Mouse (Mus musculus) embryo, embryonic 10.5 days (tissue): ENCODE measurements around the gene Dbil5.
A peak's percentile ranks its signal among the peaks of the same experiment; 100 is the strongest.
"Not testable (repeated sequence)": the region's sequence is repeated elsewhere in the genome, so short reads cannot be mapped to it uniquely, and the experiment has no call there.

Source experiments
- DNase-seq: peaks from one replicate; pipeline ENCODE4 v3.0.0-alpha.2; 2015; ENCODE audit warnings: low spot score

The Dbil5 gene

GRCm38 (mm10) chr11:76217390-76217800 lies at the start of gene Dbil5, which contains the start of gene Gemin4:
Gene Dbil5 (plus strand): TSS chr11:76217608.
Gene Gemin4 (minus strand): TSS chr11:76217664.
- peak; percentile 99 for DNase-seq

GRCm38 (mm10) chr11:76168976-76169375 lies 48.4 kb upstream of the Dbil5 start:
- no peak for DNase-seq

DNA sequence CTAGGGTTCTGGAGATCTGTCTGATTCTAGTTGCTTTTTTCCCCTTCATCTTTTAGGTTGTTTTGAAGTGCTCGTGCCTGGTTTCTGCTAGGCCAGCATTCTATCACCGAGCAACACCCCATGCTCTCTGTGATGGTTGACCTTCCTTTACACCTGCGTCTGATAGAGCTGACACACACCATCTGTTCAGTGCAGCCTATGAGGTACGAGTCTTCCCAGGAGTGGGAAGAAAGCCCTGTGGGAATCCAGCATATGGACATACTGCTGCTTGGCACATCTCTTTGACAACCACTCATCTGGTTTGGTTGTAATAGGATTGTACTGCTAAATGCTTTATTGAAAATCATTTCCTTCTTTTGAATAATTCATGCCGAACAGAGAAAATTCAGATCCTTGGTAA lies 47.2 kb upstream of the Dbil5 start:
- no peak for DNase-seq

DNA sequence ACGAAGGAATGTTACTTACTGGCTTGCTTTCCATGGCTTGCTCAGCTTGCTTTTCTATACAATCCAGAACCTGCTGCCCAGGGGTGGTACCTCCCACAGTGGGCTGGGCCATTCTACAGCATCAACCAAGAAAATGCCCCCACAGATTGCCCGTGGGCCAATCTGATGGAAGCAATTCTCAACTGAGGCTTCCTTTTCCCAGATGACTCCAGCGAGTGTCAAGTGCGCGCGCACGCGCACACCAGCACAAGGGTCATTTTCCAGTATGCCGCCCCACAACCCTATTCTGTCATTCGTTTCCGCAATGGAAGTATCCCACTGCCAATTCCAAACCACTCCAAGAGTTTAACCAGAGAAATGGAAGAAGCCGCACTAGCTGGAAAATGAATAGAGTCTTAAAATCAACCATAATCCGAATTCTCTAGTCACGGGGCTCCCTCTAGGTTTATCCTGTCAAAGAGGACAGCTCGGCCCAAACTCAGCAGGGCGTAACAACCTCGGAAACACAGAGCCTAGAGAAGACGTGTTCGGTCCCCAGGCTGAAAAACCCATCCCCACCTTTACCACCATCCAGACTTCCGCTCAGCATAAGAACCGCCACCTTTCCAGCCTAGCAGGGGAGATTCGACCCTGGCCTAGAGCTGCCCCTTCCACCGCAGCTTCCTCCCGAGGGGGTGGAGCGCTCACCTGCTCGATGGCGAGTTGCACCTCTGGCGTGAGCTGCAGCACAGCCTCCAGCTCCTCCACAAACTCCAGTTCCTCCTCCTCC lies 38.5 kb upstream of the Dbil5 start:
- DNase-seq, result peak; percentile 58

DNA sequence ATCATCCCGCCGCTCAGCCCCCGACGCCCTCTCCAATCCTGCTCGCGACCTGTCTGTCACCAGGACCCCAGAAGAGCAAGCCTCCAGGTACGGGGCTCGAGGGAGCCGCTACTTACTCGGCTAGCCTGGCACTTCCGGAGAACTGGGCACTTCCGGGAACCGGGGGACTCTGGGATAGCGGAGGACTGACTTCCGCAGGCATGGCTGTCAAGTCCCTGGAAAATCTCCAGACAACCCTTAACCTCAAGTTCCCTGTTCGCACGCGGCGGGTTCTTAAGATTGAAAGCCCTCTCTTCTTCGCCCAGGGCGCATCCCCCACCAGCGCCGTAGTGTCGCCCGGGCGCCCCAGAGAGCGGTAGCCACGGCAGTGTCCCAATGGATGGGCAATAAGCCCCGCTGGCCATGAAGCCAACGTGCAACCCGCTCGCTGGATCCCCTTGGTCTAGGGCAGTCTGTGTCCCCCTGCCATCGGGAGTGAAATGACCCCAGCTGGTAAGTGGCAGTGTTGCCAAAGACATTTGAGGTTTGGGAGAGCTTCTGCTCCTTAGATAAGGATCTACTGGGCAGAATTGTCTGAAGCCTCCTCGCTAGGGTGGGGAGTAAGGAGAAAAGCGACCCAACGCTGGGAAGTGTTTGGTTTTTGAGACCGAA lies 37.8 kb upstream of the Dbil5 start, which contains the start of the genes Vps53 and Fam57a:
TSS of gene Vps53 (minus strand) at position 153 of the 651 bp plus-strand sequence.
TSS of gene Fam57a (plus strand) at position 177 of the 651 bp plus-strand sequence.
- DNase-seq, result peak; percentile 88

DNA sequence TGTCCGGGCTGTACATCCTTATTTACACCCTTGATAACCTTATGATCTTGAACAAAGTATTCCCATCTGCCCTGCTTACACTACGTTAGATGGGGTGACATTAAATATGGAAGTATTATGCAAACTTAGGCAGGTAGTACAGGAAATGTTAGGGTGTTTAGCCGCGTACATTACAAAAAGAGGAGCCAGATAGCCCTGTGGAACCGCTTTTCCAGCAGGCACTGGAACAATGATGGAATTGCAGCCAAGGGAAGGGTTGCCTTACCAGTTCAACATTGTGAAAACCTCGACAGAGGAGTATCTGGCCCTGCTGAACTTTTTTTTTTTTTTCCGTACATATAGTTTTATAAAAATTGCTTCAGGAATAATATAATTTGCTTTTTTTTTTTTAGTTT lies 37.3 kb upstream of the Dbil5 start:
- no peak for DNase-seq

DNA sequence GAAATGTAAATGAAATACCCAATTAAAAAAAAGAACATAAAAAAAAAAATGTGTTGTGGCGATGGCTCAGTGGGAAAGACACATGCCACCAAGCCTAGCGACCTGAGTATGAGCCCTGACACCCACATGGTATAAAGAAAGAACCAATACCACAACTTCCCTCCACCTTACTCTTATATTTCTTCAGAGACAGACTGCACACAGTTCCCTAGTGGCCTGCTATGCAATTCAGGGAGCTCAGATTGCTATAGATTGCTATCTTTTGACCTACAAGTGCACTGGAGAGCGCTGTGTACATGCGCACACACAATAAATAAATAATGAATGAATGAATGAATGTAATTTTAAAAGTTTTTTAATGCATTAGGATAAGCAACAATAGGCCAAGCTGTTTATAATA lies 33.7 kb upstream of the Dbil5 start:
- DNase-seq, result no peak

- no peak for DNase-seq
Measured at GRCm38 (mm10) chr11:76186908-76187307, 30.5 kb upstream of the Dbil5 start.

DNA sequence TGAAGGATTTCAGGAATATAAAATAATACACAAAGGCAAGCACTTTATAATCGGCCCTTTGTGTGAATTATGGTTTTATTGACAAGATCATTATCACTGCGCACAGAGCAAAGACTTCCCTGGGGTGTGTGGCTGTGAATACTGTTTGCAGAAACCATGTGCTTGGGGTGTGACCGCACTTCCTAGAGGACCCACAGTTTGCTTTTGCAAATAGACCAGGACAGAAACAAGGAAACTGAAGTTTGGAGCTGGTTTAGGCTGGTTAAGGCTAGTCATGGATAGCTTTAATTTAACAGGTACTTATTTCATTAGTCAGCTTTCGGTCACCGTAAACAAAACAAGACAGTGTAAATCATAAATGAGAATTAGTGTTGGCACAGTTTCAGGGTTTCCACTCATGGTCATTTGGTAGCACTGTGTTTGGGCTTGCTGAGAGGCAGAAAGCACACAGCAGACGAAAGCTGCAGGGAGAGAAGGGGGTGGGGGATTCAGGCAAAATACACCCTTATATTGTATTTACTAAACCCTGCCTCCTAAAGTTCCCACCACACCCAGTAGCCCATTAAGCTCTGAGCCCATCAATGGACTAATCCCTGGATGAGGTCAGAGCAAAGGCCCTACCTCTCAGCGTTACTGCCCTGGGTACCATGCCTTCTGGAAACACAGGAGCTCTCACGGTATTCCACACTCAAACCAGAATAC lies 21.0 kb upstream of the Dbil5 start:
- DNase-seq, result no peak

DNA sequence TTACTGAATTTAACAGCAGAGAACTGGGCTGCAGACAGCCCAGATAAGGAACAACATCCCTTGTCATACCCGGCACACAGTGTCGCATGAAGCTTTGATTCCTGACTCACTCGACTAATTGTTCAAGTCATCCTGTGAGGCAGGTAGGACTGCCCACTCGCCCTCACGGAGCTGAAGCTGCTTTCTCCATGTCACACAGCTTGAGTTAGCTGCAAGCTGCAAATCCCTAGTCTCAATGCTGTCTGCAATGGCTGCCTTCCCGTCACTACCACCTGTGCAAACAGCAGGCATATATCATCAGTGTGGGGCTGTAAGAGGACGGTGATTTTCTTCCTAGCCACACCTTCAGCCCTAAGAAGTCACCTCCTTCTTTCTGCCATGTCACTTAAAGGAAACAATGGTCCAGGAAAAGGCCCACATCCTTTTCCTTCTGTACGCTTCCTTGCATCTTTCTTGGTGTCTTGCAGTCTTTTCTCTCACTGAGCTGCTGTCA lies 20.4 kb upstream of the Dbil5 start:
- DNase-seq, result no peak

DNA sequence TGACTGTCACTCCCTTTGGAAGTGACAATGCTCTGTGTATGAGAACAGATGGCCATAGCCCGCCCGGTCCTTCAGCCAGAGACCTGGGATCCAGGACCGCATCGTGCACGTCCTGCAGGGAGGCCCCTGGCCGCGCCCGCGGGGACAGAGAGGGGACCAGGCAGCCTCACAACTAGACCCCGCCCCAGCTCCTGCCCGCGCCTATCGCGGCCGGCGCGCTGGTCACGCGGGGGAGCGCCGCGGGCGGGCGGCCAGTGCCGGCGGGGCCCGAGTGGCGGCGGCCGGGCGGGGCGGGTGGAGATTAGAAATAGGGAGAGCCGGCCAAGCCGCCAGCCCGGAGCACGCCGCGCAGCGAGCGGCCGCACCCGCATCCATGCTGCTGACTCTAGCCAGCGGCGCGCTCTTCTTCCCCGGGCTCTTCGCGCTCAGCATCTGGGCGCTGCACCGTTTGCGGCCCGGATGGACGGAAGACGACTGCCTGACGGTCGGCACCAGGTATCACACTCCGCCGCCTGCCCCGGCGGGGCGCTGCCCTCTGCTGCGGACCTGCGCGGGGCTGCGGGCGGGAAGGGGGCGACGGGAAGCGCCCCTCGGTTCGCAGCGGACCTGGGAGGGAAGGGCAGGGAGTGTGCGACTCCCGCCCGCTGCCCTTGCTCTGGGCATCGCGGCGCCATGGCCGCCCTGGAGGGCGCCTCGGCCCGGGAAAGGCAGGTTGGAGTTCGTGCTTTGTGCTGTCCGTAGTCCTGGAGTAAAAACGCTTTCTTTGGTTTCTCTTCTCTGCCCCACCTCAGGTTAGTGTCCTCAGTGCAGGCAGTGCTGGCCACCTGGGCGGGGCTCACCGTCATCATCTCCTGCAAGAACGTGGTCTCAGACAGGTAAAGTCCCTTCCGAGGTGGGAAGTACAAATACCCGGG lies 15.4 kb upstream of the Dbil5 start:
- peak; percentile 87 for DNase-seq

DNA sequence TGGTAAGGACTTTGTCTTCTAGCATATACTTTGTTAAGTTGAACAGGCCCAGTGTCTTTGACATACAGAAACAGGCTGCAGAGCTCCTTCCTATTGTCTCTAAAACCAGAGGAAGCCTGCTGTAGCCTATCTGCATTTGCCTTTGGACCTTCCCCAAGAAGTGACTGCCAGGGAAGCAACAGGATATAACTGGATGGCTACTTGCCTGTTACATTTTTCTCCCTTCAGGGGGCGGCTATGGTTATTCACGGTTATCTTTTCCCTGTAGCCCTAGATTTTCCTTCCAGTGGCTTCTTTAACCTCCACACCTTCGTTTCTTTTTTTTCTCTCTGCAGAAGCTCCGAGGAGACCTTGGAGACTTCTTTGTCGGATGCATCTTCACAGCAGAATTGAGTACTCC lies 10.6 kb upstream of the Dbil5 start:
- no peak for DNase-seq

- DNase-seq, result no peak
Measured at GRCm38 (mm10) chr11:76210228-76210985, 7.0 kb upstream of the Dbil5 start.

- DNase-seq, result not testable (repeated sequence)
Measured at GRCm38 (mm10) chr11:76211595-76211994, 5.8 kb upstream of the Dbil5 start.

DNA sequence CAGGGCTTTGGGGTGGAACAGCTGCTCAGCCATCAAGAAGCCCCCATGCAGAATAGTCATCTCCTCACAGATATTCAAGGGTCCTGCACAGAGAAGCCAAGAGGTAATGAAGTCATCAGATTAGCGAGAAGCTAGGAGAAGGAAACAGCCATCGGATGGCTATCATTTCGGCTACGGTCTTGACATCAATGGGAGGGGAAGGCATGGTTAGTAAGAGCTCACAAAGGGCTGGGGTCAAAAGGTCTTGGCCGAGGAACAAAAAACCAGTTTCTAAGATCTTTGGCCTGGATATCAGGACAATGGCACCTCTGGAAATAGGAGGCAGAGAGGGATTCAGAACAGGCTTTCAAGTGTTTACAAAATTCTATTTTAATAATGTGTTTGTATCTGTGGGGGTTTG lies 3.6 kb upstream of the Dbil5 start:
- DNase-seq, result peak; percentile 52

- no peak for DNase-seq
Measured at GRCm38 (mm10) chr11:76215011-76215410, 2.4 kb upstream of the Dbil5 start.

GRCm38 (mm10) chr11:76216049-76216540 lies 1.3 kb upstream of the Dbil5 start:
- DNase-seq, result no peak

DNA sequence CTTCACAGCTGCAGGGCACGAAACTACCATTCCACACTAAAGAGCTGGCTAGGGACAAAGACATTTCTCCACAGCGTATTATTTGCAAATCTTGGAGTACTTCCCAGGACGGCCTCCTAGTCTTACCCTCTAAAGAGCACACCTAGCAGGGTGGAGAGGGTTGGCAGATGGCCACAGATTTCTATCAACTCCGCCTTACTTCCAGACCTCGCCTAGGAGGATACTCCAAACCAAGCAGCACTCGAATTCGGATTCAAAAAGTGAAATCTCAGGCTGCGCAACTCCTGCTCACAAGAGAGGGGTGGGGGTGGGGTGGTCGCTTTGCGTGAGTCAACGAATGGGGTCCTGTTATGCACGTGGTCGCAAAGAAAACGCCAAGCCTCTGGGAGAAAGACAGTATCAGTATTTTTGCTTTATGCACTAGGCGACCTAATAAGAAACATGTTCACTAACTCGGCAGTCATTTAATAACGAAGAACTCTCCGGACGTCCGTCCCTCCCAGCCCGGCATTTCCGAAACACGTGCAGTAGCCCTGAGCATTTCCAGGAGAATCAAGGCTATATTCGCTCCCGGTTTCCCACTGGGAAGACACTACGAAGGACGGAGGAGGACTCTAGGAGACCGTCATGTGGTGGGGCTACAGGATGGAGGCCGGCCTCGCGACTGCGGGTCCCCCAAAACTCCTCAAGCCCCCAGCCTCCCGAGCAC lies 573 bp upstream of the Dbil5 start:
- DNase-seq, result peak; percentile 72

- no peak for DNase-seq
Measured at GRCm38 (mm10) chr11:76224631-76225030, 7.2 kb downstream of the Dbil5 start.

DNA sequence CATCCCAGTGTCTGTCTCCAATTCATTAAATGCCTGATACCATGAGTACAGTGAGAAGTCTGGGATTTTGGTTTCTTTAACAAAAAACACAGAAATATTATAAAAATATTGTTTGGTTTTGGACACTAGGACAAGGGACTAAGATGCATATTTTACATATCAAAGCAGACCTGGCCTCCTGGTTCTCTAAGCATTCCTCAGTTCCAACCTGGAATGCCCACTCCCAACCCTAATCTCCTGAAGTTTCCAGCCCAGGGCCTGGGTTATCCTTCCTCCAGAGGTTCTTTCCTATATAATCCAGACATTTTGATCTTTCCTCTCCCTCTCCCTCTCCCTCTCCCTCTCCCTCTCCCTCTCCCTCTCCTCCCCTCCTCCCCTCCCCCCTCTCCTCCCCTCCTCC lies 7.6 kb downstream of the Dbil5 start:
- no peak for DNase-seq
